Mouse (Mus musculus): ENCODE results near the gene Shank1. TPM values are rescaled to one million over a fixed set of nuclear protein-coding genes. Genes with fewer than 3 reads are reported as not detected.
A peak's percentile ranks its signal among the peaks of the same experiment; 100 is the strongest.

Shank1 gene
- polyA plus RNA-seq, 1 experiment: 0.07 TPM

DNA sequence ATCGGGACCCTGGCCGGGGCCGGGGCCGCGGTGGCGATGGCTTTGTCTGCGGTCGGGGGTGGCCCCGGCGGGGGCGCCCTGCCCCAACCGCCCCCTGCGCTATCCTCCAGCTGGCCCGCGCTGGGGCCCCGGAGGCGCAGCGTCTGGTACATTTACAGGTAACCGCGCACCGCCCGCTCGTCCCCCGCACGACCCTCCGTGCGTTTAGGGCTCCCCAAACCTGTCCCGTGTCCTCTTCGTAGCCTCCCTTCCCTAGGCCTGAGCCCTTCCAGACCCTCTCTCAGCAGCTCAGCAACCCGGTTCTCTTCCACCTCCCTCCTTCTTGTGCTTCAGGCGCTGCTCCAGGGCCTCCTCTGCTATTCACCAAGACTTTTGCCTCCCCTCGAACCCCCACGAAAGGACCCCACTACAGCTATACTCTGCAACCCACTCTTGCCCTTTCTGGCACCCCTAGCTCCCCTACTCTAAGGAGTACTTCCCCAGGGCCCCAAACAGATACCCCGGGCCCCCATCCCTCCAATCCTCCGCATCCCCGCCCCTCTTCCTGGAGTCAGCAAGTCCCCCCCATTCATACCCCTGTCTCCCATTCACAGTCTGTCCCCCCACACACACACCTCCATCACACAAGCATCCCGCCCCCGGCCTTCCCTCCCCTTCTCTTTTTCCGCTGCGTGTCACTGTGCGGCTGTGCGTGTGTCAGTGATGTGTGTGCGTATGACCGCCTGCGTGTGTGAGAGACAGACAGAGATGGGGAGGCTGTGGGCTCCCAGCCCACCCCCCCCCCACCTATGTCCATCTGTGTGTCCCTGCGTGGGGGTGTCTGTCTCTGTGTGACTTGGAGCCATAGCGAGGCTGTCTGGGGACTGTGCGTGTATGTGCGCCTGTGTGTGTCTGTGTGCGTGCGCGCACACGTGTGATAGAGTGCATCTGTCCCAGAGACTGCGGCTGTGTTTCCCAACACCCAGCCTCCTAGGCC lies 26.3 kb downstream of the Shank1 start:
- Histone ChIP-seq H3K4me3 (replicated peaks) (no peak overlapping the region), H3K36me3 (replicated peaks; ENCODE audit: low read length) (no peaks in the 10 kb centered on the region), H3K9me3 (no peaks in the 10 kb centered on the region), H3K4me1 (no peaks in the 10 kb centered on the region), H3K27me3 (replicated peaks) (peaks cover 90% of the 10 kb centered on the region)
- TF ChIP-seq GATA1 (IDR thresholded peaks at IDR 0.05; ENCODE audit: borderline replicate concordance, low read length) (no peak), FLI1 (IDR thresholded peaks at IDR 0.05; ENCODE audit: low read length) (no peak)

DNA sequence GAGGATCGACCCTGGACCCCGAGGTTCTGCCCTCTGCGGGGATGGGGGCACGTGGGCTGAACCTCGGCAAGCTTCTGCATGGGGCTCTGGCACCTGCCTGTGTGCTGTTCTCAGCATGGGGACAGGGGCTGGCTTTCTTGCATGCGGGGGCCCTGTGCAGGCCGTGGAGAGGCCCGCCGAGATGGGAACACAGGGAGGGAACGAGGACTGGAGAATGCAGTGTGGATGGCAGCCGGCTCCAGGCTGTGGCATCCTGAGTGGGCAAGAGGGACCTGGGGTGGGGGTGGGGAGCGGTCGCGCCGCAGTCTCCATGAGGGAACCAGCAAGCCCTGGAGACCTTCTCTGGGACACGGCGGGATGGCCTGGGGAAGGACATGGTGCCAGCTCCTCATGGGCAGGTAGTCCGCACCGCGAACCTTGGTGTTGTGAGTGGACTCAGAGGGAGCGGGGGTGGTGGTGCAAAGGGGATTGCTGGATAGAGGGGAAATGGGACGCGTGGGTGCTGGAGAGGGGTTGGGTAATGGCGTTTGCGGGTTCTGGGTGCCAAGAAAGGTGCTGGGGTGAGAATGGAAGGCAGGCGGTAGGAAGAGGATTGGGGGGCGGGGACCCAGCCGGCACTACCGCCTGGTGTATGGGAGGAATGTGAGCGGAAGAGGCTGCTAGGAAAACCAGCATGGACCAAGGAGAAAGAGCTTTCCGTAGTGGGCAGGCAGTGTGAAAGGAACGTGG lies 27.2 kb downstream of the Shank1 start:
- no peaks in the 10 kb centered on the region for H3K9me3 ChIP-seq
- TF ChIP-seq FLI1 (IDR thresholded peaks at IDR 0.05; ENCODE audit: low read length): no peak
- no peak for TF ChIP-seq GATA1 (IDR thresholded peaks at IDR 0.05; ENCODE audit: borderline replicate concordance, low read length)
- no peak overlapping the region for H3K4me3 ChIP-seq (replicated peaks)
- H3K4me1 ChIP-seq: no peaks in the 10 kb centered on the region
- H3K36me3 ChIP-seq (replicated peaks; ENCODE audit: low read length): no peaks in the 10 kb centered on the region
- peaks cover 94% of the 10 kb centered on the region for H3K27me3 ChIP-seq (replicated peaks)

DNA sequence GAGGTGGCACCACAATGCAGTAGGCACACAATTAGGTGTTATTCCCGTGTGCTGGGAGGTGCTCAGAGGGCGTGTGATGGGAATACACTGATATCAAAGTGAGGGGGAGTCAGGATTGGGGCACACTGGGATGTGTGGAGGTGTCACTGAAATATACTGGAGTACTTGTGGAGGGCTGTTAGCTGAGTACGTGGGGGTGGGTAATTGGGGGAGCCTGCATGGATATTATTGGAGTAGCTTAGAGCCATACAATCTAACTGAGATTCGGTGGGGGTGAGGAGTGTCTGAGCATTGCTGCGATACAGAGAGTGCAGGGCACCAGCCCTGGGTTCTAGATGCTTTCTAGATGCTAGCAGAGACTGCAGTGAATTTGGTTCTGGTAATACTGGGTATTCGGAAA lies 30.2 kb downstream of the Shank1 start:
- Histone ChIP-seq H3K4me1 (peaks cover 6% of the 10 kb centered on the region; the same call in 1 of the 2 replicates), H3K4me3 (replicated peaks) (no peak overlapping the region), H3K27me3 (replicated peaks) (peaks cover 94% of the 10 kb centered on the region), H3K36me3 (replicated peaks; ENCODE audit: low read length) (no peaks in the 10 kb centered on the region), H3K9me3 (no peaks in the 10 kb centered on the region)
- TF ChIP-seq GATA1 (IDR thresholded peaks at IDR 0.05; ENCODE audit: borderline replicate concordance, low read length) (no peak), FLI1 (IDR thresholded peaks at IDR 0.05; ENCODE audit: low read length) (no peak)

DNA sequence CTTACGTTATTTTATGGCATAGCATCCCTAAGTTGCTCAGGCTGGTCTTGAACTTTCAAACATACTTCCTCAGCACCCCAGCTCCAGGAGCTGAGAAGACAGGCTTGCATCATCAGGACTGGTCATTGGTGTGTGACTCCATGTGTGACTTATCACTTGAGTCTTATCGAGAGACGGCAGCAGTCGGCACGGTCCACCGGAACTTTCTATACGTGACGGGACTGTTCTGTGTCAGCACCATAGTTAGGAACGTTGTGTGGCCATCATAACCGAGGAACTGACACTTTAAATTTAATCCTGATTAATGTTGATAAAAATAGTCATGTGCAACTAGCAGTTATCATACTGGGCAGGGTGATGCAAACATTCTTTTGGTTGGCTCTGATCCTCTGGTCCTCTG lies 31.1 kb downstream of the Shank1 start:
- Histone ChIP-seq H3K4me1 (peaks cover 6% of the 10 kb centered on the region; the same call in 1 of the 2 replicates), H3K9me3 (no peaks in the 10 kb centered on the region), H3K27me3 (replicated peaks) (peaks cover 94% of the 10 kb centered on the region), H3K4me3 (replicated peaks) (no peak overlapping the region), H3K36me3 (replicated peaks; ENCODE audit: low read length) (no peaks in the 10 kb centered on the region)
- TF ChIP-seq GATA1 (IDR thresholded peaks at IDR 0.05; ENCODE audit: borderline replicate concordance, low read length): no peak
- no peak for TF ChIP-seq FLI1 (IDR thresholded peaks at IDR 0.05; ENCODE audit: low read length)

DNA sequence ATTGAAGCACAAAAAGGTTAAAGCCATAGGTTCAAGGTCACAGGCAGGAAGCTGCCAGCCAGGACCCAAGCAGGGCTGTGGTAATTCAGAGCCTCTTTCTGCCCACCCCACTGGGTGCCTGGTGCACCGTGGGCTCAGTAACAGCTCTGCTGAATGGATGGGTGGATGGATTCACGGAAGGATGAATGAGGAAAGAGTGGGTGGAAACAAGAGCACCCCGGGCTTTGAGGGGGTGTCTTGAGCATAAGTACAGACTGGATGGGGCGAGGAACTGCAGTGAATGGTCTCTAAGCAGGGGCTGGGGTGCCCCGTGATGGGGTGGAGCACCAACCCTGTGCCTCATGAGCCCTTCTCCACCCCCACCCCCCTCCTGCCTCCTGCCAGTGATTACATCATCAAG lies 31.7 kb downstream of the Shank1 start:
- Histone ChIP-seq H3K27me3 (replicated peaks) (peaks cover 94% of the 10 kb centered on the region), H3K4me3 (replicated peaks) (no peak overlapping the region)

DNA sequence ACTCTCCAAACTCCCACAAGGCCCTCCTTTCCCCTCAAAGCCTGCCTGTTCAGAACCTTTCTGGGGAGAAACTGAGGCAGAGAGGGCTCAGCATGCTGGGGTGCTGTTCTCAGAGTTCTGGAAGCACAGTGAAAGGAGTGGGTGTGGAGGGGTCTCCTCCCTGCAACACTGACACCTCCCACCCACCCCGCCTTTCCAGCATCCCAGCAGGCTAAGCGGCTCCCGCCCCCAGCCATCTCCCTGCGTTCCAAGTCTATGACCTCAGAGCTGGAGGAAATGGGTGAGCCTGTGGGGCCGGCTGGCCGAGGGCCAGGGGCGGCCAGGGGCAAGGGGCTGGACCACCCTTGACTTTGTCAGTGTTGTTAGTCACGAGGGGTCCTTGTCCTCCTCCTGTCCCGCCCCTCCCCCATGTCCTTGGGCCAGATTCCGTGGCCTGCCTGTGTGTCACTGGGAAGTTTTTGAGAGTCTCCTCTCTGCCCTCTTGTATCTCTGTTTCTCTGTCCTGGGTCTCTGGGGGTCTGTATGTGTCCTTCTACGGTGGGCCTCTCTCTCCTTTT lies 33.5 kb downstream of the Shank1 start:
- Histone ChIP-seq H3K4me3 (replicated peaks) (no peak overlapping the region), H3K27me3 (replicated peaks) (peaks cover 92% of the 10 kb centered on the region)
- TF ChIP-seq GATA1 (IDR thresholded peaks at IDR 0.05; ENCODE audit: borderline replicate concordance, low read length) (no peak), FLI1 (IDR thresholded peaks at IDR 0.05; ENCODE audit: low read length) (no peak)

More for the DNA sequence above, 31.7 kb downstream of the Shank1 start:
- Histone ChIP-seq H3K36me3 (replicated peaks; ENCODE audit: low read length) (no peaks in the 10 kb centered on the region), H3K4me1 (peaks cover 6% of the 10 kb centered on the region; the same call in 1 of the 2 replicates), H3K9me3 (no peaks in the 10 kb centered on the region)
- no peak for TF ChIP-seq FLI1 (IDR thresholded peaks at IDR 0.05; ENCODE audit: low read length)
- TF ChIP-seq GATA1 (IDR thresholded peaks at IDR 0.05; ENCODE audit: borderline replicate concordance, low read length): no peak

DNA sequence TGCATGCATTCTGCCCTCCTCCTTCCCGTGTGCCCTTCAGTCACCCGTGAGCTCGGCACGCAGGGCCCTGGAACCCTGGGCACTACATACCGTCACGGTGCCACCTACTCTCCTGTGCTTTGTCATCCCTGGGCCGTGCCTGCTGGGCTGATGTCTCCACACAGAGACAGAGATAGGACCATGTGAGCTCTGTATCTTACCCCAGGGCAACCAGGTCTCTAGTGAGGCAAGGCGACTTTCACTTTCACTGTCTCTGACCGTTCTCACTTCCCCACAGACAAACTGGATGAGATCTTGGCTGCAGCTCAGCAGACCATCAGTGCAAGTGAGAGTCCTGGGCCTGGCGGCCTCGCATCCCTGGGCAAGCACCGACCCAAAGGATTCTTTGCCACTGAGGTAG lies 34.6 kb downstream of the Shank1 start:
- TF ChIP-seq FLI1 (IDR thresholded peaks at IDR 0.05; ENCODE audit: low read length): no peak
- TF ChIP-seq GATA1 (IDR thresholded peaks at IDR 0.05; ENCODE audit: borderline replicate concordance, low read length): no peak
- H3K4me1 ChIP-seq: peaks cover 6% of the 10 kb centered on the region; the same call in 1 of the 2 replicates
- H3K9me3 ChIP-seq: no peaks in the 10 kb centered on the region
- H3K36me3 ChIP-seq (replicated peaks; ENCODE audit: low read length): no peaks in the 10 kb centered on the region
- peak overlapping the region; percentile 83 for H3K4me3 ChIP-seq (replicated peaks)
- peaks cover 92% of the 10 kb centered on the region for H3K27me3 ChIP-seq (replicated peaks)

More for the DNA sequence above, 33.5 kb downstream of the Shank1 start:
- Histone ChIP-seq H3K36me3 (replicated peaks; ENCODE audit: low read length) (no peaks in the 10 kb centered on the region), H3K4me1 (peaks cover 6% of the 10 kb centered on the region; the same call in 1 of the 2 replicates), H3K9me3 (no peaks in the 10 kb centered on the region)

DNA sequence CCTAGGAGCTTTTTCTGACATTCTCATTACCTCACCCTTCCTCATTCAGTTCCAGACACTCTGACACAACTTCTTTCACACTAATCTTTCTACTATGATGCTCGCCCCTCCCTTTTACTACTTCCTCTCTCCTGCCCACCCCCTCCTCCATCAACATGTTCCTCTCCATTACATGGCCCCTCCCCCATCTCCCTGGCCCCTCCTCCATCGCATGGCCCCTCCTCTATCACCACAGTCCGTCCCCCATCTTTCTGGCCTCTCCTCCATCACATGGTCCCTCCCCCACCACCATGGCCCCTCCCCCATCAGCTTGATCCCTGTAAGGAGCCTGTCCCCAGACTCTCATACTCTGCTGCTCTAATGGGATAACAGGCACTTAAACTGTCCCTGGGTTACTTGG lies 39.0 kb downstream of the Shank1 start:
- no peaks in the 10 kb centered on the region for H3K36me3 ChIP-seq (replicated peaks; ENCODE audit: low read length)
- TF ChIP-seq FLI1 (IDR thresholded peaks at IDR 0.05; ENCODE audit: low read length) (no peak), GATA1 (IDR thresholded peaks at IDR 0.05; ENCODE audit: borderline replicate concordance, low read length) (no peak)
- no peak overlapping the region for H3K4me3 ChIP-seq (replicated peaks)
- peaks cover 93% of the 10 kb centered on the region for H3K27me3 ChIP-seq (replicated peaks)
- H3K9me3 ChIP-seq: no peaks in the 10 kb centered on the region
- H3K4me1 ChIP-seq: peaks cover 42% of the 10 kb centered on the region

DNA sequence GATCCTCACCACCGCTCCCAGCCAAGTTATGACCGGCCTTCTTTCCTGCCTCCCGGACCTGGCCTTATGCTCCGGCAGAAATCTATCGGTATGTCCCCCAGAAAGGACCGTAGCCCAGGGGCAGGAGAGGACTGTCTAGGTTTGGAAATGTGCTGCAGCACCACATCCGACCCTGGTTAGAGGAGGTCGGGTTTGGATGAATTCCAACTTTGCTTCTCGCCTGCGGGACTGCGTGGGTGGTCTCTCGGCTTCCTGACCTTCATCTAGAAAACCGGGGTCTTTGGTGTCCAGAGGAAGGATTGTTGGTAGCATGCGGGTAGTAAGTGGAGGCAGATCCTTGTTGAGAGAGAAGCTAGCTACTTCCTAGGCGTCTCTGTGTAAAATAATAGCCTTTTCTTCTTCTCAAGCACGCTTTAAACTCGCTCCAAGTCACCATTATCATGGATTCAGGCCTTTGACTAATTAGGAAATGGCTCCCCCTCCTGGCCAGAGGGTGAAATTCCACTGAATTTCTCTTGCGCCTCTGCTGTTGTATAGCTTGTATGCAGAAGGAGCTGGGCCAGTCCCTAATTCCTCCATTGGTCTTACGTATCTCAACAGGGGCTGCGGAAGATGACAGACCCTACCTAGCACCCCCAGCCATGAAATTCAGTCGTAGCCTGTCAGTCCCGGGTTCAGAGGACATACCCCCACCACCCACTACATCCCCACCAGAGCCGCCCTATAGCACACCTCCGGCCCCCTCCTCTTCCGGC lies 41.1 kb downstream of the Shank1 start:
- Histone ChIP-seq H3K36me3 (replicated peaks; ENCODE audit: low read length) (no peaks in the 10 kb centered on the region), H3K4me1 (peaks cover 37% of the 10 kb centered on the region), H3K4me3 (replicated peaks) (peak overlapping the region; percentile 60), H3K9me3 (no peaks in the 10 kb centered on the region), H3K27me3 (replicated peaks) (peaks cover 97% of the 10 kb centered on the region)
- TF ChIP-seq FLI1 (IDR thresholded peaks at IDR 0.05; ENCODE audit: low read length) (no peak), GATA1 (IDR thresholded peaks at IDR 0.05; ENCODE audit: borderline replicate concordance, low read length) (no peak)
